Mouse (Mus musculus) C2C12 (cell line): ENCODE results near the gene Dhrs7b. TPM values are rescaled to one million over a fixed set of nuclear protein-coding genes. Genes with fewer than 3 reads are reported as not detected.
"Not testable (repeated sequence)": the region's sequence is repeated elsewhere in the genome, so short reads cannot be mapped to it uniquely, and the experiment has no call there.

Experiments
- H3K27me3 ChIP-seq: one replicate; pipeline ENCODE4 v1.6.1; 2011; ENCODE audit not compliant: control insufficient read depth, insufficient read depth, insufficient read length
- H3K36me3 ChIP-seq: one replicate; pipeline ENCODE4 v1.6.1; 2011; ENCODE audit not compliant: control insufficient read depth, insufficient read depth
- H3K4me3 ChIP-seq: one replicate; pipeline ENCODE4 v1.5.1; 2011; ENCODE audit warnings: mild to moderate bottlenecking, control low read depth; ENCODE audit not compliant: poor library complexity, insufficient read depth, severe bottlenecking
- H3K79me2 ChIP-seq: one replicate; pipeline ENCODE4 v1.6.1; 2011; ENCODE audit not compliant: control insufficient read depth, insufficient read depth
- H3K79me3 ChIP-seq: one replicate; pipeline ENCODE4 v1.6.1; 2011; ENCODE audit warnings: low read depth, control low read depth
- H3ac ChIP-seq: one replicate; pipeline ENCODE3; 2011; ENCODE audit warnings: low read depth; ENCODE audit not compliant: control insufficient read depth, insufficient read length
- CEBPB ChIP-seq: IDR thresholded peaks from one replicate; pipeline ENCODE4 v1.6.1; 2011; ENCODE audit warnings: low read depth, mild to moderate bottlenecking, control low read depth, moderate library complexity
- CTCF ChIP-seq: IDR thresholded peaks from one replicate; pipeline ENCODE4 v1.5.1; 2011; ENCODE audit not compliant: control insufficient read depth, insufficient read depth, insufficient read length
- FOSL1 ChIP-seq: IDR thresholded peaks from one replicate; pipeline ENCODE4 v1.8.0; 2011; ENCODE audit warnings: mild to moderate bottlenecking, low read length; ENCODE audit not compliant: poor library complexity, insufficient read depth, severe bottlenecking
- MAX ChIP-seq: IDR thresholded peaks from one replicate; pipeline ENCODE4 v1.6.1; 2011; ENCODE audit warnings: mild to moderate bottlenecking, control low read depth
- MYOD1 ChIP-seq: IDR thresholded peaks from one replicate; pipeline ENCODE4 v1.6.1; 2011; ENCODE audit warnings: low read depth; ENCODE audit not compliant: control insufficient read depth, insufficient read length
- MYOG ChIP-seq: IDR thresholded peaks from one replicate; pipeline ENCODE4 v1.6.1; 2011; ENCODE audit not compliant: control insufficient read depth, insufficient read length; ENCODE audit errors: extremely low read depth
- USF1 ChIP-seq: IDR thresholded peaks from one replicate; pipeline ENCODE4 v1.6.1; 2011; ENCODE audit warnings: low read depth, mild to moderate bottlenecking, control low read depth, moderate library complexity
- polyA plus RNA-seq: library from polyadenylated mRNA; unstranded; fragments of >200 nt; fragmentation: generic; extraction: Trizol; gene quantifications from one replicate; pipeline ENCODE4 v1.2.1, GENCODE M21; 2012; ENCODE audit warnings: missing spikeins

The Dhrs7b gene
- polyA plus RNA-seq, 1 experiment = 46.4 TPM

DNA sequence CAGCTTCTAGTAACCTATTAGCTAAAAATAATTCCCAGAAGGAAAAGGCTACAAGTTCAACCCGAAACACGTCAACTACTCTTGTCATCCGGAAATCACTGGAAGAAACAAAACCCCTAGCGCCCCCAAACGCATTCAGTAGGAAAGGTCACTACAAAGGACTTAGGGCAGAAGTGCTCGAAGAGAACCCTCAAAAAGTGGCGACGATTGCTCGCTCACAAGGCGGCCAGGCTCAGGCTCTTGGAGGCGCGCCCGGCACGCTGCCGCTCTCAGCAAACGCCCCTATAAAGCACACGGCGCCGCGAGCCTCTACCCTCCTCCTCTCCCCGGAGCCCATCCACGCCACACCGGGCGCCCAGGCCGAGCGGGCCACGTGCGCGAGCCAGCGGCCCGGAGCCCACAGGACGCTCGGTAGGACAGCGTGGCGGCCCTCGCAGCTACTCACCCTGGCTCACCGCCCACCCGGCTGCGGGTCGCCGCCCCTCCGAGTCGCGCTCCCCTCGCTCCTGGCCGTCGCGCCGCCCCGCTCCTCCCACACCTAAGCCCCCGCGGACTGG lies 47.7 kb downstream of the Dhrs7b start:
- Histone ChIP-seq H3K79me3 (peaks cover 54% of the 10 kb centered on the region), H3K79me2 (peaks cover 65% of the 10 kb centered on the region), H3ac (peak overlapping the region; percentile 90), H3K4me3 (peak overlapping the region; percentile 94), H3K36me3 (peaks cover 17% of the 10 kb centered on the region), H3K27me3 (no peaks in the 10 kb centered on the region)
- no peak for TF ChIP-seq MYOG

DNA sequence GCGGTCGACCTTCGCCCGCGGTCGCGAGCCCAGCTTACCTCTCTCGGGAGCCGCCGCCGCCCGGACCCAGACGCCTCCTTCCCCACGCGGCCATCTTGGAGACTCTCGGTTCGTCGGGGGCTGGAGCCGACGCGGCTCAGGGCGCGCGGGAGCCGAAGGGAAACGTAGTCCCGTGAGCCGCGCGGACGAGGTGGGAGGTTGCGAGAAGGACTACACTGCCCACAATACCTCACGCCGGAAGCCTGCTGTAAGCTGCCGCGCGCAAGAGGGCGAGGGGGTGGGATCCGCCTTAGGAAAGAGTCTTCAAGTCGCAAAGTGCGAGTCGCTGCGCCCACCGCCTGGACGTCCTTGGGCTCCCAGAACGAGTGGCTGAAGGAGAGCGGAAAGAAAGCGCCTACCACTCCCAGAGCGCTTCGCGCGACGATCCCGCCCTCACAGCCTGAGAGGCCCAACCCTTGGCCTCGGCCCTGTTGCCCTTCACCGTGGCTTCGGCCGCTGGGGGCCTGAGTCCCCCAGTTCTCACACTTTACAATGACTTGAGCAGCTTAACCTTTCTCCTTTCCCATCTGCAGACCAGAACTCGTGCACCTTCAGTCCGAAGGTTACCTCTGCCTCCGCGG lies 48.4 kb downstream of the Dhrs7b start, which contains the start of gene Tmem11:
Gene Tmem11 (minus strand): TSS at position 598 of the 620 bp plus-strand sequence.
- Histone ChIP-seq H3K27me3 (no peaks in the 10 kb centered on the region), H3K79me2 (peaks cover 59% of the 10 kb centered on the region), H3K36me3 (peaks cover 17% of the 10 kb centered on the region), H3K4me3 (peak within 1 kb of the TSS; percentile 94), H3ac (peak within 1 kb of the TSS; percentile 90), H3K79me3 (peaks cover 48% of the 10 kb centered on the region)
- TF ChIP-seq MYOD1 = no peak
- peak; percentile 64 for TF ChIP-seq MAX

DNA sequence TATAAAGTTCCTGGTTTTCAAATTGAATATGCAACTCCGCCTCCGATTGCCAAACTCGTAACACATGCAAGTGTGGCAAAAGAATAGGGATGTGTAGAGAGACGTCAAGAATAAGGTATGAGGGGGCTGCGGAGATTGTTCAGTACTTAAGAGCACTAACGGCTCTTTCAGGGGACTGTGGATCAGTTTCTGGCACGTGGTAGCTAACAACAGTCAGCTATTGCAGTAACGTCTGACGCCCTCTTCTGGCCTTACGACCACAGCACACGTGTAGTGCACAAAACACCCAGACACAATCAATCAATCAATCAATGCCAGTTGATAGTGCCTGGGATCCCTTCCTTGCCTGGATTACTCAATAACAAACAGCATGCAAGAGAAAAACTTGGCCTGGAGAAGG lies 49.0 kb downstream of the Dhrs7b start:
- H3ac ChIP-seq = peak overlapping the region; percentile 34
- no peaks in the 10 kb centered on the region for H3K27me3 ChIP-seq
- TF ChIP-seq MAX = peak; percentile 99
- TF ChIP-seq MYOG = no peak
- TF ChIP-seq CTCF = peak; percentile 63
- peak; percentile 75 for TF ChIP-seq USF1

DNA sequence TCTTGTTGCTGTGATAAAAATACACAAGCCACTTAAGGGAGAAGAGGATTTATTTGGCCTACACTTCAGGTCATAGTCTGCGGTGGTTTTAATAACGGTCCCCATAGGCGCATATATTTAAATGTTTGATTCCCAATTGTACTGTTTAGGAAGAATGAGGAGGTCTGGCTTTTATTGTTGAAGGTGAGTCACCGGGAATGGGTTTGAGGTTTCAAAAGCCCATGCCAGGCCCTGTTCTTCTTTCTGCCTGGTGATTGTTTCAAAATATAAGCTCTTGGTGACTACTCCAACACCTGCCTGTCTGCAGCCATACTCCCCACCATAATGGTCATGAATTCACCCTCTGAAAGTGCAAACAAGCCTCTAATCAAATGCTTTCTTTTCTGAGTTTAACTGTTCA lies 50.1 kb downstream of the Dhrs7b start:
- TF ChIP-seq FOSL1 = peak; percentile 62
- TF ChIP-seq CTCF = no peak
- no peak overlapping the region for H3K4me3 ChIP-seq
- no peaks in the 10 kb centered on the region for H3K27me3 ChIP-seq
- peaks cover 41% of the 10 kb centered on the region for H3K79me2 ChIP-seq
- H3ac ChIP-seq = no peak overlapping the region
- peaks cover 2% of the 10 kb centered on the region for H3K36me3 ChIP-seq
- peaks cover 31% of the 10 kb centered on the region for H3K79me3 ChIP-seq

More for the DNA sequence above, 49.0 kb downstream of the Dhrs7b start:
- Histone ChIP-seq H3K79me2 (peaks cover 52% of the 10 kb centered on the region), H3K79me3 (peaks cover 42% of the 10 kb centered on the region), H3K4me3 (peak overlapping the region; percentile 94), H3K36me3 (peaks cover 13% of the 10 kb centered on the region)

DNA sequence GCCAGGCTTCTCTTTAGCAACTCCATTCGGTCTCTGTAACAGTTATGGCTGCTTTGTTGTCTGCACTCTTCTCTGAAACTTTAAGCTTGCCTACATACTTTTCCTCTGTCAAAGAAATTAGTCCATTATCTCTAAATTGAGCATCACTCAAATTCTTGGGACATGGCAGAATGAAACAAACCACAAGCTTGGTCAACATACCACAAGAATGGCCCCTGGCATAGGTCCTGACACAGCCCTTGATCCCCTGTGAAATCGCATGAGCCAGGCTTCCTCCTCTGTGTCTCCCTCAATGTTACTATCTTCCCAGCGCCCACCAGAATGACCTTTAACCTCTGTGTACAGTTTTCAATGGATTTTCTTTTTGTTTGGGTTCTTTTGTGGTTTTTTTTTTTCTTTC lies 52.0 kb downstream of the Dhrs7b start:
- H3ac ChIP-seq = no peak overlapping the region
- H3K27me3 ChIP-seq = no peaks in the 10 kb centered on the region
- no peak for TF ChIP-seq FOSL1
- no peak for TF ChIP-seq MAX
- TF ChIP-seq MYOD1 = no peak
- no peak for TF ChIP-seq CEBPB
- TF ChIP-seq USF1 = no peak
- no peak for TF ChIP-seq MYOG
- TF ChIP-seq CTCF = no peak
- no peaks in the 10 kb centered on the region for H3K36me3 ChIP-seq
- peaks cover 12% of the 10 kb centered on the region for H3K79me3 ChIP-seq
- H3K4me3 ChIP-seq = no peak overlapping the region
- peaks cover 23% of the 10 kb centered on the region for H3K79me2 ChIP-seq

DNA sequence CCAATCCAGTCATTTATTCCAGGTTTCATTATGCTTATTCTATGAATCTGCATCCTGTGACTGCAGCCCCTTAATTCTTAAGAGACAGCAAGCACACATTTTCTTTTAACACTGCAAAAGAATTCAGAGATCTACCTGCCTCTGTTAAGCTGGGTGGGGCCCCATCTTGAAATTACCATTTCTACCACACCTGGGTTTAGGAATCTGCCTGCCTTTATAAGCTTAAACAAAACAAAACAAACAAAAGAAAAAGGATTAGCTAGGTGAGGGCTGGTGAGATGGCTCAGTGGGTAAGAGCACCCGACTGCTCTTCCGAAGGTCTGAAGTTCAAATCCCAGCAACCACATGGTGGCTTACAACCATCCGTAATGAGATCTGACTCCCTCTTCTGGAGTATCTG lies 56.6 kb downstream of the Dhrs7b start:
- H3K4me3 ChIP-seq, H3K27me3 ChIP-seq, H3K79me2 ChIP-seq, H3ac ChIP-seq, H3K79me3 ChIP-seq, H3K36me3 ChIP-seq: not testable (repeated sequence)

DNA sequence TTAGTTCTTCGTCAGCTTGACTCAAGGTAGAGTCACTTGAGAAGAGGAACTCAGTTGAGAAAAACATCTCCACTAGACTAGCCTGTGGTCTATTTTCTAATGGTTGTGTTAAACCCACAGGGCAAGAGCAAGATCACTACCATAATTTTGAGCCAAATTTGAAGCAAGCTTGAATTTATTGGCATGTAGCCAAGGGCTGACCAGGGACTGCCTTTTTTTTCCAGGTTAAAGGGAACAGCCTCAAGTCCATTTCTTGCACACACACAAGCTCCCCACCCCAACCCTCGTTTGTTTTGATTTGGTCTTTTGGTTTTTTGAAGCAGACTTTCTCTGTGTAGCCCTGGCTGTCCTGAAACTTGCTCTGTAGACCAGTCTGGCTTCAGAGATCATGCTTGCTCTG lies 59.4 kb downstream of the Dhrs7b start:
- Histone ChIP-seq H3K36me3 (no peaks in the 10 kb centered on the region), H3K79me2 (no peaks in the 10 kb centered on the region), H3K4me3 (no peak overlapping the region), H3K79me3 (no peaks in the 10 kb centered on the region), H3K27me3 (no peaks in the 10 kb centered on the region), H3ac (no peak overlapping the region)
- TF ChIP-seq MAX (no peak), CEBPB (no peak), MYOG (no peak), USF1 (no peak)
